Mouse (Mus musculus) heart, embryonic 16.5 days (tissue): Measurements from ENCODE around the gene Ptpn22. TPM values are rescaled to one million over a fixed set of nuclear protein-coding genes. Genes with fewer than 3 reads are reported as not detected.
"Not testable (repeated sequence)": the region's sequence is repeated elsewhere in the genome, so short reads cannot be mapped to it uniquely, and the experiment has no call there.

Experiments
- ATAC-seq: fragments of 200-750 bp; cut with Nextera tagmentation; replicated peaks from 2 replicates; pipeline ENCODE4 v1.8.0; 2017; ENCODE audit warnings: moderate number of reproducible peaks; ENCODE audit not compliant: insufficient read depth, low FRiP score; ENCODE audit errors: extremely low read depth
- H3K27ac ChIP-seq: fragments of 300-500 bp; sonication (generic); 2 replicates; pipeline ENCODE4 v1.5.1; 2014; ENCODE audit warnings: mild to moderate bottlenecking, low read length, control low read depth, moderate library complexity
- H3K27me3 ChIP-seq: fragments of 300-500 bp; sonication (generic); 2 replicates; pipeline ENCODE4 v1.6.1; 2014; ENCODE audit warnings: low read length, mixed read lengths; ENCODE audit not compliant: control insufficient read depth, insufficient read depth
- H3K36me3 ChIP-seq: fragments of 300-500 bp; sonication (generic); 2 replicates; pipeline ENCODE4 v1.6.1; 2014; ENCODE audit not compliant: control insufficient read depth, insufficient read depth
- H3K4me1 ChIP-seq: fragments of 300-500 bp; sonication (generic); 2 replicates; pipeline ENCODE4 v1.6.1; 2014; ENCODE audit warnings: low read length, mixed read lengths; ENCODE audit not compliant: control insufficient read depth, insufficient read depth
- H3K4me2 ChIP-seq: fragments of 300-500 bp; sonication (generic); 2 replicates; pipeline ENCODE4 v1.6.1; 2014; ENCODE audit warnings: low read depth, mild to moderate bottlenecking, control low read depth, low read length
- H3K4me3 ChIP-seq: fragments of 300-500 bp; sonication (generic); 2 replicates; pipeline ENCODE4 v1.5.1; 2014; ENCODE audit warnings: mild to moderate bottlenecking, control low read depth, low read length
- H3K9ac ChIP-seq: fragments of 300-500 bp; sonication (generic); 2 replicates; pipeline ENCODE4 v1.6.1; 2014; ENCODE audit warnings: low read length, control low read depth
- H3K9me3 ChIP-seq: fragments of 300-500 bp; sonication (generic); replicated peaks from 2 replicates; pipeline ENCODE4 v1.6.1; 2016; ENCODE audit warnings: low read length; ENCODE audit not compliant: control insufficient read depth
- WGBS: fragments of 180-500 bp; shearing (Covaris S2); extraction: QIAGEN DNeasy Blood & Tissue Kit; methylation state at CpG from one replicate; pipeline ENCODE4 v1.1.7; 2014; 5-methylcytosine and 5-hydroxymethylcytosine counted together
- polyA plus RNA-seq: library from polyadenylated mRNA; unstranded; fragments of >200 nt; fragmentation: Nextera tagmentation; extraction: Ambion mirVana; gene quantifications from 2 replicates; pipeline ENCODE4 v1.2.1, GENCODE M21; 2015

Gene Ptpn22
- polyA plus RNA-seq, 1 experiment from 2014 or later, result 6.7 TPM

DNA sequence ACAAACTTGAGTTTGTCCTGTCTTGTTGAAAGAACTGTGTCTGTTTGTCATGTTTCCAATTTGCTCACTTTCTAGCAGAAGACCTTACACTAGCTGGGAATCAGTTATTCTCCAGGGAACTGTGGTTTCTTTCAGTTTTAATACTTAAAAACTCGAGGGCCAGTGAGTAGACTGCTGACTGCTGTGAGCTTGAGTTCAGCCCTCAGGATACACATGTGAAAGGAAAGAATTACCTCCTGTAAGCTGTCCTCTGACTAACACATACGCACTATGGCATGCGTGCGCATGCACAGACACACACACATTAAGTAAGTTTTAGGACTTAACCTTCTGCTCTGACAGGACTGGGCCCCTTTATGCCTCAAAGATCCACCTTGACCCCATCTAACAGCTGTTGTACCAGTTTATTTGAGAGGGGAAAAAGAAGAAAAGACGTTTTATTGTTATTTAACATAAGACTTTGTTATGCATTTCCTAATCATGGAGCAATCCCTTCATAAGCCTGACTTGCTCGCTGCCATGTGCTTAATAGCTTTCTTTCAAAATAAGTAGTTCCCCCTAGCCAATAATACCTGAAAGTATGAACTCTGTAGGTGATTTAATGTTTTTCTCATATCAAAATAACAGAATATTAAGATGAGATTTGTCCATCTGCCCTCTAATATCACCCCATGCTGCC lies 24.2 kb upstream of the Ptpn22 start:
- Histone ChIP-seq H3K36me3 (no peaks in the 10 kb centered on the region), H3K4me3 (no peak overlapping the region), H3K4me2 (no peak overlapping the region), H3K27me3 (no peaks in the 10 kb centered on the region), H3K4me1 (peaks cover 12% of the 10 kb centered on the region; the same call in 1 of the 2 replicates), H3K9ac (no peak overlapping the region), H3K9me3 (no peaks in the 10 kb centered on the region), H3K27ac (no peak overlapping the region)
- ATAC-seq, result no peak
- 79% methylated on average over 6 of the region's 6 CpGs for WGBS

GRCm38 (mm10) chr3:103835951-103836310 lies 23.7 kb upstream of the Ptpn22 start:
- Histone ChIP-seq H3K4me2 (no peak overlapping the region), H3K27me3 (no peaks in the 10 kb centered on the region), H3K4me1 (peaks cover 10% of the 10 kb centered on the region; the same call in 1 of the 2 replicates), H3K9me3 (no peaks in the 10 kb centered on the region), H3K36me3 (no peaks in the 10 kb centered on the region), H3K4me3 (no peak overlapping the region), H3K27ac (no peak overlapping the region), H3K9ac (no peak overlapping the region)
- 69% methylated on average over 10 of the region's 10 CpGs for WGBS
- no peak for ATAC-seq

- no peaks in the 10 kb centered on the region for H3K27me3 ChIP-seq
- H3K4me3 ChIP-seq, result no peak overlapping the region
- WGBS, result 89% methylated on average over 5 of the region's 5 CpGs
- H3K9me3 ChIP-seq, result no peaks in the 10 kb centered on the region
- H3K36me3 ChIP-seq, result no peaks in the 10 kb centered on the region
- no peak for ATAC-seq
- H3K27ac ChIP-seq, result no peak overlapping the region
- no peak overlapping the region for H3K4me2 ChIP-seq
- H3K9ac ChIP-seq, result no peak overlapping the region
- H3K4me1 ChIP-seq, result peaks cover 10% of the 10 kb centered on the region; the same call in 1 of the 2 replicates
Measured at GRCm38 (mm10) chr3:103836453-103836852, 23.1 kb upstream of the Ptpn22 start.

- no peaks in the 10 kb centered on the region for H3K27me3 ChIP-seq
- ATAC-seq, result no peak
- no peak overlapping the region for H3K9ac ChIP-seq
- H3K4me3 ChIP-seq, result no peak overlapping the region
- H3K4me1 ChIP-seq, result no peaks in the 10 kb centered on the region
- no peak overlapping the region for H3K4me2 ChIP-seq
- 87% methylated on average over 6 of the region's 6 CpGs for WGBS
- 0 out of 2 replicates have a peak, but pooled peaks cover 4% of the 10 kb centered on the region for H3K9me3 ChIP-seq
- no peaks in the 10 kb centered on the region for H3K36me3 ChIP-seq
- no peak overlapping the region for H3K27ac ChIP-seq
Measured at GRCm38 (mm10) chr3:103839711-103840110, 19.9 kb upstream of the Ptpn22 start.

- H3K4me2 ChIP-seq, H3K27ac ChIP-seq, H3K4me3 ChIP-seq, H3K9ac ChIP-seq, H3K4me1 ChIP-seq, H3K9me3 ChIP-seq, ATAC-seq, H3K27me3 ChIP-seq, H3K36me3 ChIP-seq: not testable (repeated sequence)
- 80% methylated on average over 3 of the region's 3 CpGs for WGBS
Measured at GRCm38 (mm10) chr3:103840195-103840594, 19.4 kb upstream of the Ptpn22 start.

DNA sequence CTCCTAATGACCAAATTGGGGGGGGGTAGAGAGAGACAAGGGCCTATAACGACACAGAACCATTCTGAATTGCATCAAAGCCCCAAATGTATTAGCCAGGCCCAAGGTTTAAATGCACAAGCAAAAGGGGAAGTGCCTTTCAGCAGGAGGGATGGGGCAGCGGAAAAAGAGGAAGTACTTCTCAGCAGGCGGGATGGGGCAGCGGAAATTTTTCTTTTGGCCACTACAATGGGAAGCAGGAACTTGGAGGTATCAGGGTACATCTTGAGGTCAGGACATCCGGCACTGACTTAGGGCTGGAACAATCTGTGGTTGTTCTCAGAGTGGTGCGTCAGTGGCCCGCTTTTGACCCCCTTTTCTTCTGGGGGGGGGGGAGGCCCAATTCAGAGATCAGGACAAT lies 18.6 kb upstream of the Ptpn22 start:
- not testable (repeated sequence) for H3K4me1 ChIP-seq, H3K27ac ChIP-seq, H3K27me3 ChIP-seq, H3K4me2 ChIP-seq, H3K9ac ChIP-seq, H3K9me3 ChIP-seq, ATAC-seq, H3K4me3 ChIP-seq, H3K36me3 ChIP-seq
- 91% methylated on average over 7 of the region's 7 CpGs for WGBS

DNA sequence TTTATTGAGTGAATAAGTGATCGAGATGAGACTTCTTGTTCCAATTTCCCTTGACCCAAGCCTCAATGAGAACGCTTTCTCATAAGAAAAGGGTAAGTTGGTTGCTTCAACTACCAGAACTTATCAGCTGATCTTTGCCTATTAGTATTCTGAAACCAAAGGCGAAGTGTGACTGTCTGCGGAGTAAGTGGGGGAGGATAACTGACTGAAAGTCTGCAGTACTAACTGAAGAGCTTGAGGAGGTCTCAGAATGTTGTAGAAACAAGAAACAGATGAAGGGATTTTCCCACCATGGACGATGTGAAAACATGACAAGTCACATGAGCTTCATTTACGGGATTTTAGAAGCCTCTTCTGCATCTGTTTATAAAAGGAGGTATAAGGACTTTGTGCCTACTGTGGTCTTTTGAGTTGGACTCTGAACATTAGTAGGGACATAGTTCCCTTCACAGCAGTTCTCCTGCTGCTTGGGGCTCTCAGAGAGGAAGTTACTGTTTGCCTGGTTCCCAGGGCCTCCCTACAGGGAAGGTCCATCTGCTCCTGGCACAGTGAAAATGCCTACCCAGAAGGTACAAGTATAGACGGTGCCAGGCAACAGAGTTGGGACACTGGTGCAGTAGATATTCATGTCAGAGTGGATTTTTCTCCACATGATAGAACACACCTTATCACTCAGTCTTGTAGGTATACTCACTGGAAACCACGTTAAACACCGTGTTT lies 8.8 kb upstream of the Ptpn22 start:
- H3K4me2 ChIP-seq, result no peak overlapping the region
- WGBS, result 67% methylated on average over 9 of the region's 9 CpGs
- H3K9me3 ChIP-seq, result no peaks in the 10 kb centered on the region
- ATAC-seq, result no peak
- H3K36me3 ChIP-seq, result no peaks in the 10 kb centered on the region
- H3K4me3 ChIP-seq, result no peak overlapping the region
- H3K4me1 ChIP-seq, result no peaks in the 10 kb centered on the region
- H3K27me3 ChIP-seq, result no peaks in the 10 kb centered on the region
- H3K9ac ChIP-seq, result no peak overlapping the region
- H3K27ac ChIP-seq, result no peak overlapping the region

GRCm38 (mm10) chr3:103851481-103851880 lies 8.1 kb upstream of the Ptpn22 start:
- no peak overlapping the region for H3K4me3 ChIP-seq
- no peak overlapping the region for H3K9ac ChIP-seq
- ATAC-seq, result no peak
- H3K27ac ChIP-seq, result no peak overlapping the region
- H3K27me3 ChIP-seq, result no peaks in the 10 kb centered on the region
- H3K36me3 ChIP-seq, result no peaks in the 10 kb centered on the region
- no peaks in the 10 kb centered on the region for H3K4me1 ChIP-seq
- no peak overlapping the region for H3K4me2 ChIP-seq
- no peaks in the 10 kb centered on the region for H3K9me3 ChIP-seq
- 83% methylated on average over 6 of the region's 6 CpGs for WGBS

DNA sequence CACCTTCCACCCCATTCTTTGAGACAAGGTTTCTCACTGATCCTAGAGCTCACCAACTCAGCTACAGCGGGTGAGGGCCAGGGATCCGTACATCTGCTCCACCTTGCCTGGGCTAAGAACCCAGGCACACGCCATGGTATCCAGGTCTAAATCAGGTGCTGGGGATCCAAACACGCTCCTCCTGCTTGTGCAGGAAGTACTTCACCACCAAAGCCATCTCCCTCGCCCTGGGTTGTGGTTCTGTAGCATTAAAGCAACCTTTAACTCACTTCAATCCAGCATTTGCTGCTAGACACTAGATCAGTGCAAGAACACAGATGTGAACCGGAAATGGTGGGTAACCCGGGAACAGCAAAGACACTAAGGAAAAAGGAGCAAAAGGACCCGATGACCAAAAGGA lies 7.7 kb upstream of the Ptpn22 start:
- H3K9me3 ChIP-seq, result no peaks in the 10 kb centered on the region
- no peaks in the 10 kb centered on the region for H3K4me1 ChIP-seq
- H3K27me3 ChIP-seq, result no peaks in the 10 kb centered on the region
- H3K36me3 ChIP-seq, result no peaks in the 10 kb centered on the region
- H3K27ac ChIP-seq, result no peak overlapping the region
- no peak overlapping the region for H3K4me2 ChIP-seq
- 80% methylated on average over 8 of the region's 8 CpGs for WGBS
- H3K9ac ChIP-seq, result no peak overlapping the region
- ATAC-seq, result no peak
- H3K4me3 ChIP-seq, result no peak overlapping the region
